Mouse (Mus musculus) heart, embryonic 11.5 days (tissue): ENCODE data around the gene Ush2a. TPM values are rescaled to one million over a fixed set of nuclear protein-coding genes. Genes with fewer than 3 reads are reported as not detected.

ENCODE experiments used
- ATAC-seq: fragments of 200-750 bp; cut with Nextera tagmentation; replicated peaks from 2 replicates; pipeline ENCODE4 v1.8.0; 2017; ENCODE audit warnings: moderate library complexity; ENCODE audit not compliant: insufficient number of reproducible peaks, low FRiP score, low TSS enrichment
- H3K27ac ChIP-seq: fragments of 300-500 bp; sonication (generic); 2 replicates; pipeline ENCODE4 v1.5.1; 2014; ENCODE audit warnings: mild to moderate bottlenecking, low read depth, low read length
- H3K27me3 ChIP-seq: fragments of 300-500 bp; sonication (generic); 2 replicates; pipeline ENCODE4 v1.6.1; 2014; ENCODE audit warnings: mild to moderate bottlenecking, low read length, mixed read lengths; ENCODE audit not compliant: control insufficient read depth, insufficient read depth
- H3K36me3 ChIP-seq: fragments of 300-500 bp; sonication (generic); 2 replicates; pipeline ENCODE4 v1.6.1; 2014; ENCODE audit warnings: mild to moderate bottlenecking, low read length, moderate library complexity, mixed read lengths; ENCODE audit not compliant: control insufficient read depth, insufficient read depth
- H3K4me1 ChIP-seq: fragments of 300-500 bp; sonication (generic); 2 replicates; pipeline ENCODE4 v1.6.1; 2014; ENCODE audit warnings: low read length; ENCODE audit not compliant: control insufficient read depth, insufficient read depth
- H3K4me2 ChIP-seq: fragments of 300-500 bp; sonication (generic); 2 replicates; pipeline ENCODE4 v1.6.1; 2014; ENCODE audit warnings: mild to moderate bottlenecking, moderate library complexity
- H3K4me3 ChIP-seq: fragments of 300-500 bp; sonication (generic); 2 replicates; pipeline ENCODE4 v1.5.1; 2014; ENCODE audit warnings: low read depth, low read length
- H3K9ac ChIP-seq: fragments of 300-500 bp; sonication (generic); 2 replicates; pipeline ENCODE4 v1.6.1; 2014; ENCODE audit warnings: mild to moderate bottlenecking, low read depth, low read length, moderate library complexity
- H3K9me3 ChIP-seq: fragments of 300-500 bp; sonication (generic); replicated peaks from 2 replicates; pipeline ENCODE4 v1.6.1; 2016; ENCODE audit warnings: low read length; ENCODE audit not compliant: control insufficient read depth
- WGBS: fragments of 180-500 bp; shearing (Covaris S2); extraction: QIAGEN DNeasy Blood & Tissue Kit; methylation state at CpG from one replicate; pipeline ENCODE4 v1.1.7; 2014; ENCODE audit not compliant: insufficient replicate concordance; 5-methylcytosine and 5-hydroxymethylcytosine counted together
- polyA plus RNA-seq: library from polyadenylated mRNA; unstranded; fragments of >200 nt; fragmentation: Nextera tagmentation; extraction: Ambion mirVana; gene quantifications from 2 replicates; pipeline ENCODE4 v1.2.1, GENCODE M21; 2014

Ush2a gene
- polyA plus RNA-seq, 1 experiment from 2014 or later, result 0.03 TPM

DNA sequence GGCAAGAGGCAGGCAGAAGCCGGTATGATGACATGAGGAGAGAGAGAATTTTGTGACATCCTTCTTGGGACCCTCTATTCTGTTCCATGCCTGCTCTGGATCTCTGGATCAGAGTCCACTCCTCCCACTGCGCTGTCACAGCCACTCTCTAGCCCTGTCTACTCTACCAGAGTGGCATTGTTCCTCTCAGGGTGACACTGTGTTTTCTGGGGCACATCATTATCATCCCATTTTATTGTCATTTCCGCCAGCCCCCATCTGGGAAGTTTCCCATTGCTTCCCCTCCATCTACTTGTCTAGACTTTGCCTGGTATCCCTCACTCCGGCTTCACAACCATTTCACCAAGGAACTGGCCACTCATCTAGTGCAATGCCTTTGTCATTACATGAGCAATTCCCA, 315.6 kb downstream of the Ush2a start:
- H3K27me3 ChIP-seq, result no peaks in the 10 kb centered on the region
- H3K27ac ChIP-seq, result no peak overlapping the region
- no peaks in the 10 kb centered on the region for H3K4me1 ChIP-seq
- 83% methylated on average over 4 of the region's 4 CpGs for WGBS
- H3K4me3 ChIP-seq, result no peak overlapping the region
- H3K9ac ChIP-seq, result no peak overlapping the region
- no peaks in the 10 kb centered on the region for H3K36me3 ChIP-seq
- no peak for ATAC-seq
- H3K4me2 ChIP-seq, result no peak overlapping the region
- H3K9me3 ChIP-seq, result no peaks in the 10 kb centered on the region

DNA sequence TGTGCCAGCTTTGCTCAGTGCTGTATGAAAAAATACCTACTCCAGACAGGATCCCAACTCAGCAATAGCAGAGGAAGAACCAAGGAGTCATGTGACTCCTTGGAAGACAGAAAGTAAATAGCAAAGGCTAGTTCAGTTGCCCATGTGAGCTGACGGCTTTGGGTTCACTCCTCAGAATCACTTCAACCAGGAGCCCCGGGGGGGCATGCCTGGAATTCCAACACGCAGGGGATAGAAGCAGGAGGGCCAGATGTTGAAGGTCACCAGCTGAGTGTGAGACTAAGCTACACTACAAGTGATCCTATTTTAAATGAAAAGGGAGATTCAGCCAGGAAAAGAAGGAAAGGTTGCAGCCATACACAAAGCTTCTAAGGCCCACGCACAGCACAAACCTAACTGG, 319.3 kb downstream of the Ush2a start:
- Histone ChIP-seq H3K9ac (no peak overlapping the region), H3K27me3 (no peaks in the 10 kb centered on the region), H3K4me1 (no peaks in the 10 kb centered on the region), H3K4me2 (no peak overlapping the region), H3K36me3 (no peaks in the 10 kb centered on the region), H3K4me3 (no peak overlapping the region), H3K27ac (no peak overlapping the region), H3K9me3 (no peaks in the 10 kb centered on the region)
- no peak for ATAC-seq
- WGBS, result 35% methylated on average over 4 of the region's 4 CpGs

GRCm38 (mm10) chr1:188595251-188595650, 333.4 kb downstream of the Ush2a start:
- ATAC-seq, result no peak
- Histone ChIP-seq H3K4me2 (no peak overlapping the region), H3K27me3 (no peaks in the 10 kb centered on the region), H3K9ac (no peak overlapping the region), H3K27ac (no peak overlapping the region), H3K4me3 (no peak overlapping the region), H3K36me3 (no peaks in the 10 kb centered on the region), H3K4me1 (no peaks in the 10 kb centered on the region), H3K9me3 (no peaks in the 10 kb centered on the region)
- WGBS, result 61% methylated on average over 4 of the region's 4 CpGs

DNA sequence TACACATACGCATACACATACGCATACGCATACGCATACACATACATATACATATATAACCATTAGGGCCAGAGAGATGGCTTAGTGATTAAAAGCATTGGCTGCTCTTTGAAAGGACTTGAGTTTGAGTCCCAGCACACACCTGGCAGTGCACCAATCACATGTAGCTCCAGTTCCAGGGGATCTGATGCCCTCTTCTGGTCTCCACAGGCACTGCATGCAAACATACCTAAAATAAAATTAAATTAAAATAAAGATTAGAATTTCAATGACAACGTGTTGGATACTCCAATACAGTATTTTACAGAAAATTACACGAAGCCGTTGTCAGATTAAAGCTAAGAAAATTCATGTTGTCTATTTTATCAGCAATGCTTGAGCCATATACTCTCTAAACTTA, 336.2 kb downstream of the Ush2a start:
- ATAC-seq, result no peak
- Histone ChIP-seq H3K4me1 (no peaks in the 10 kb centered on the region), H3K27me3 (no peaks in the 10 kb centered on the region), H3K36me3 (no peaks in the 10 kb centered on the region), H3K9ac (no peak overlapping the region), H3K4me2 (no peak overlapping the region), H3K4me3 (no peak overlapping the region), H3K27ac (no peak overlapping the region), H3K9me3 (no peaks in the 10 kb centered on the region)
- 84% methylated on average over 7 of the region's 7 CpGs for WGBS

DNA sequence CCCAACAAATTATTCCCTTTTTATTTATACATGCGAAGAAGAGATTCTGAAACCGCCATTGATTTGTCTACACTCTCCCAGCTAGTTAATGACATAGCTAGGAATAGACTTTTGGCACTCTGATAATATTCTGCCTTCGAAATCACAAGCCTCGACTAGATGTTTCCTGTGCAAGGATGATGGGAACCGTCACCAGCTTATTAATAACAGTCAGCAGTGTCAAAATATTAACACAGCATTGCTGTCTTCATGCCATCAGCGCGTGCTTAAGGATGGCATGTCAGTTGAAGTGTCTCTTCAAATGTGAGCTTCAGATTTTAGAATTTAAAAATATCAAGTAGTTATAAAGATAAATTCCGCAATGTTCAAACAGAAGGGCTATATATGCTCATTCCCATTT, 337.3 kb downstream of the Ush2a start:
- no peaks in the 10 kb centered on the region for H3K9me3 ChIP-seq
- H3K4me1 ChIP-seq, result no peaks in the 10 kb centered on the region
- 75% methylated on average over 8 of the region's 8 CpGs for WGBS
- H3K9ac ChIP-seq, result no peak overlapping the region
- ATAC-seq, result no peak
- no peaks in the 10 kb centered on the region for H3K36me3 ChIP-seq
- no peak overlapping the region for H3K4me3 ChIP-seq
- H3K27ac ChIP-seq, result no peak overlapping the region
- no peaks in the 10 kb centered on the region for H3K27me3 ChIP-seq
- H3K4me2 ChIP-seq, result no peak overlapping the region

DNA sequence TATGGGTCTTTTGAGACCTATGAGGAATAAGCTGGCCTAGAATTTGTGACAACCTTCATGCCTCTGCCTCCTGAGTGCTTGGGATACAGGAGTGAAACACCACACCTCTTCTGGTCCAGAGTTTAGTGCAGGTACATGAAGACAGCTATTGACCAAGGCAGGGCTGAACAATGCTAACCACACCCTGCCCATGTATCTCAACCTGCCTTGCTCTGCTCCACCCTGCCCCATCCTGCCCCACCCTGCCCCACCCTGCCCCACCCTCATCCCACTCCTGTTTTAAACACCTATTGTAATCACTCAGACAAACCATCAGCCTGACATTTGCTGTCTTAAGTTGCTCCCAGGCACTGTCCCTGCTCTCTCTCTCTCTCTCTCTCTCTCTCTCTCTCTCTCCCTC, 344.6 kb downstream of the Ush2a start:
- Histone ChIP-seq H3K36me3 (no peaks in the 10 kb centered on the region), H3K4me2 (no peak overlapping the region), H3K9me3 (no peaks in the 10 kb centered on the region), H3K9ac (no peak overlapping the region), H3K4me1 (no peaks in the 10 kb centered on the region), H3K27ac (no peak overlapping the region), H3K27me3 (no peaks in the 10 kb centered on the region), H3K4me3 (no peak overlapping the region)
- no peak; the same call in 1 of the 2 replicates for ATAC-seq

- Histone ChIP-seq H3K36me3 (no peaks in the 10 kb centered on the region), H3K27me3 (no peaks in the 10 kb centered on the region), H3K4me1 (no peaks in the 10 kb centered on the region), H3K9ac (no peak overlapping the region), H3K4me3 (no peak overlapping the region), H3K9me3 (no peaks in the 10 kb centered on the region), H3K4me2 (no peak overlapping the region), H3K27ac (no peak overlapping the region)
- WGBS, result 75% methylated on average over 5 of the region's 5 CpGs
- no peak for ATAC-seq
Observed at GRCm38 (mm10) chr1:188616547-188616946, 354.7 kb downstream of the Ush2a start.

GRCm38 (mm10) chr1:188633736-188634135, 371.9 kb downstream of the Ush2a start:
- Histone ChIP-seq H3K9me3 (no peaks in the 10 kb centered on the region), H3K27ac (no peak overlapping the region), H3K4me1 (no peaks in the 10 kb centered on the region), H3K4me2 (no peak overlapping the region), H3K4me3 (no peak overlapping the region), H3K27me3 (no peaks in the 10 kb centered on the region), H3K9ac (no peak overlapping the region), H3K36me3 (no peaks in the 10 kb centered on the region)
- ATAC-seq, result no peak
- WGBS, result 35% methylated on average over 4 of the region's 4 CpGs

DNA sequence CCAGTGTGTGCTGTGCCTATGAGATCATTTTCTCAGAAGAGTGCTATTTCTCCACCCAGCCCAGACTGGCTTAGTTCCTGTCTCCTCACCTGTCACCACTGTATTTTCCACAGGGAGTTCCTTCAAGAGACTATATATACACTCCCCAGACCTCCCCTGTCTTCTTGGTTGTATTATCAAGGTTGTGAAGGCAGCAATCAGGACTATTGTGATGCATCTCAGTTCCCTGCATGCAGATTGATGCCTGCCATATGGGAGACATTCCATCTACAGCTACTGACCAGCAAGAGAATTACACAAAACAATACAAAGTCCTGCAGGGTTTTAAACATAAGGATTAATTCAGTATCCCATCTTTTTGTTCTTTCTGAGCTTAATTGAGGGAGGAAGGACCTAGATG, 377.8 kb downstream of the Ush2a start:
- Histone ChIP-seq H3K27ac (no peak overlapping the region), H3K9ac (no peak overlapping the region), H3K27me3 (no peaks in the 10 kb centered on the region), H3K36me3 (no peaks in the 10 kb centered on the region), H3K4me1 (no peaks in the 10 kb centered on the region), H3K9me3 (no peaks in the 10 kb centered on the region), H3K4me3 (no peak overlapping the region), H3K4me2 (no peak overlapping the region)
- no peak for ATAC-seq
